Mouse (Mus musculus): ENCODE measurements at regions not wholly inside any gene's neighbourhood (a gene's known extent, or its start where the extent isn't known, plus 50 kb on each side); places are given as distances from the start of the nearest gene placed in this dataset.

DNA sequence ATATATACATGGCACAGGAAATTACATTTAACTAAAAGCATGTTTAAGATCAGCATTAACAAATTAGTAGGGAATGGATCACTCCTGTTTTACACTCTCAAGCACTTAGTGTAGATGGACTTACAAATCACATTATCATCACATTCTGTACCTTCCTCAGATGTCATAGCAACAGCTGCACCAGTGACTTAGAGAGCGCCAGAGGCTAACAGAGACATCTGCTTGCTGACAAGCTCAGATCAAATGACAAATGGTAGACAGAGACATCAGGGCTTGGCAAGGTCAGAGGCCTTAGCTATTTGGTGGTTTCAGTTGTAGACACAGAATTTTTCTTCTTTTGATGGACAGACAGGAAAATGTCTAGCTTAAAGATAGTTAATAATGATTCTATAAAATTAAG, 897.5 kb upstream of the Slc10a2 start:
- no peak for DNase-seq (ENCODE audit: low spot score)

DNA sequence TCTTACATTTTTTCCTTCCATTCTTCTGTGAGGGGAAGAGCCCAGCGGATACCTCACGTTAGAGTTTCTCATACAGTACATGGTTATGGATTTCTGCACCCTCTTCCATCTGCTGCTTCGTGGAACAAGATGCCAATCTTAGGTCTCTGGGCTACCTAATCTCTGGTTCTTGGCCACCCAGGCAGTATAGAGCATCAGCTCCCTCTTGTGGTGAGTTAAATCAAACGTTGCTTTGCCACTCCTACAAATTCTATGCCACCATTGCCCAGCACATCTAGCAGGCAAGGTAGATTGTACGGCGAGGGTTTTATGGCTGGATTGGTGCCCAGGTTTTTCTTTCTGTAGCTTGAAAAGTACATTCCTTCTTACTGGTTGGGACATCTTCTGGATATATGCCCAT, 889.7 kb upstream of the Slc10a2 start:
- no peak for DNase-seq (ENCODE audit: low spot score)

DNA sequence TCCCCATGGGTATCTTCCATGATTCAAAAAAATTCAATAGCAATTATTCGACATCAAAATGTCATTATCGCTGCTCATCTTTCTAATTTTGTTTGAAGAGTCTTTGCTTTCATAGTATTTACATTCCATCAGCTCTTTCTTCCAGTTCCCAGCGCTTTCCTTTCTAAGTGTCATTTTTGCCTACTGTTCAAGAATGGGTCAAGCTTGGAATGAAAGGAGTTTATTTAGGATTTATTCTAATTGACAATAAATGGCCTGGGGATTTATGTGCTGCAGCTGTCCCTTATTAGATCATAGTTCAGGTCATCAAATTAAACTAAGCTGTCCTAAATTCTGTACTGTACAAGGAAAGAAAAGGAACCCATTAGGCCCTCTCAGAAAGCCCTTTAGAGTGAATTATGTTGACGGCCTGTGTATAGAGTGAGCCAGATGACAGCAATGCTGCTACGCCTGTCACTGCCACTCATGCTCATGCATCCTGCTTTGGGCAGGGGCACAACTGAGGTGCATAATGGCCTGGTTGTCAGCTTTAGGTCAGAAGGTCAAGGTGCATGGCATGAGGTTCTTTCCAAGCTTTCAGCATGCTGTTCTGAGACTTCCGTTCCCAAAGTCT, 860.4 kb upstream of the Slc10a2 start:
- no peak for DNase-seq (ENCODE audit: low spot score)

DNA sequence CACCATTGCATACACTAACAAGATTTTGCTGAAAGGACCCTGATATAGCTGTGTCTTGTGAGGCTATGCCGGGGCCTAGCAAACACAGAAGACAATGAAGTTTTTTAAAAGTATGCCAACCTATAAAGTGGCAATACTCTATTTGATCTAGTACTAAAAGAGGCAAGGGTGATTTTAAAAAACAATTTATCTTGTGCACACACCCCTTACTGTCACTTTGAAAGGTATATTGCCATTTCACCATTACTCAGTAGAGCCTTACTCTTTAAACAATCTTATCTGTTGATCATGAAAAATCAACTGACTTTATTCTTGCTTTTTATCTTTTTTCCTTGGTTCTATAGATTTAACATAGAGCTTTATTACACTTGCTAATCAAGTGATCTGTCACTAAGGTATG, 859.1 kb upstream of the Slc10a2 start:
- DNase-seq (ENCODE audit: low spot score): no peak

DNA sequence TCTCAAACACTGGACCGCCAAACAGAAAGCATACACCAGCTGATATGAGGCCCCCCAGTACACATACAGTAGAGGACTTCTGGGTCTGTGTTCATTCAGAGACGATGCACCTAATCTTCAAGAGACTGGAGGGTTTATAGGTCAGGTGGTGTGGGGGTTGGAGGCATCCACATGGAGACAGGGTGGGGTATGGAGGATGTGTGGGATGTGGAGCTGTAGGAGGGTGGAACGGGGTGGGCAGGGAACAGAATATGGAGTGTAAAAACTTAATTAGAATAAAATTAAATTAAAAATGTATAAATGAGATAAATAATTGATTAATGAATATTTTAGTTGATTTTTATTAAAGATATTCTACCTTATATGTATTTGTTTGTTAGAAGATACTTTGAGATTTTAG, 832.9 kb upstream of the Slc10a2 start:
- DNase-seq (ENCODE audit: low spot score): no peak

DNA sequence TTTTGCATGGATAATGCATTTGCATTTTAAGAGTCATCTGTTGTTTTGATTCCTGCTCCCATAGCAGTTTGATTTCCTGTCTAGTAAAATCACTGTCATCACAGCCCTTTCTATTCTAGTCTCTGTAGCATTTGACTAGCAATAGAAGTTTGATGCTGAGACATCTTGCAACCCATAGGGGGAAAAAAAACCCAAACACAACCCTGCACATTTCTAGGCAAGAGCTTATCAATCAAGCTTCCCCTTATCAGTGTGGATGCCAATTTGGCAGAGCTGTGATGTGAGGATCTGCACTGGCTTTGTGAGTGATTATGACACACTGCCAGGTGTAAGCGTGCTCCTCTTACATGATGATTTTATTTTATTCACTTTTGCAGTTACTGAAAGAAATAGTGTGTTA, 813.0 kb upstream of the Slc10a2 start:
- no peak for DNase-seq (ENCODE audit: low spot score)
